In genomic region chr15:5495187-5495849, GRCm38 (mm10) we compare ENCODE assay signal across 16 mouse cellular contexts.
A peak's percentile ranks its signal among the peaks of the same experiment; 100 is the strongest.
DNase-seq lines count a peak whose midpoint lies in the region; ATAC-seq and TF ChIP-seq lines count a peak whose summit lies in the region.
"Had no signal": no experiment of that assay in that cellular context is flagged by ENCODE, and none has a peak within 500 bp of the region (broad histone marks: within the 10 kb centered on the region; RNA-seq: fewer than 3 reads in every experiment).

No protein-coding gene starts in this region.

- peak overlapping the region; percentile 16; the same call in 1 of the 2 replicates for H3K27ac ChIP-seq in liver, adult 2 months (replicated peaks; ENCODE audit: insufficient read depth, low read depth, low read length)
- H3K27ac ChIP-seq in liver, postnatal 0 days (ENCODE audit: low read depth) = no peak overlapping the region
- H3K27ac ChIP-seq: forebrain, embryonic 12.5 days; left cerebral cortex, adult 2 months; midbrain, embryonic 10.5 days had no signal

- H3K9me3 ChIP-seq in liver, postnatal 0 days (ENCODE audit: low read length) = no peaks in the 10 kb centered on the region
- H3K9me3 ChIP-seq: forebrain, embryonic 12.5 days; midbrain, embryonic 10.5 days had no signal

- no peak for ATAC-seq in liver, postnatal 0 days
- ATAC-seq in granulocyte monocyte progenitor cell, adult 5-6 weeks (replicated peaks; ENCODE audit: poor library complexity, severe bottlenecking) = peak; percentile 87
- peak; percentile 88 for ATAC-seq in monocyte, adult 5-6 weeks (replicated peaks; ENCODE audit: insufficient number of reproducible peaks, low FRiP score, low TSS enrichment, poor library complexity, severe bottlenecking)
- ATAC-seq in frontal cortex, adult (ENCODE audit: low TSS enrichment) = no peak

- no peak for TF ChIP-seq CTCF in liver, adult 2 months (IDR thresholded peaks at IDR 0.05; ENCODE audit: low read depth, low read length)
- no peak for TF ChIP-seq CTCF in liver, postnatal 0 days (IDR thresholded peaks at IDR 0.05; ENCODE audit: low read depth)

- DNase-seq in liver, adult 2 months (ENCODE audit: extremely low read depth, low read depth, low spot score) = peak; percentile 15
- DNase-seq in liver, postnatal 0 days = no peak
- DNase-seq in adrenal gland, adult 8-10 months = peak; percentile 36
- no peak for DNase-seq in right cerebral cortex, postnatal 10 days (ENCODE audit: low spot score in 2 of 2)
- DNase-seq in layer of hippocampus, postnatal 36 days = no peak
- DNase-seq: cerebellum, adult 8-10 months; gastrocnemius, postnatal 14 days; liver; right cerebral cortex, postnatal 4 days; thymus, adult 18-20 months had no signal

- no peaks in the 10 kb centered on the region for H3K36me3 ChIP-seq in liver, adult 2 months (ENCODE audit: control insufficient read depth, insufficient read depth, low read length)
- H3K36me3 ChIP-seq in liver, postnatal 0 days (replicated peaks; ENCODE audit: insufficient read depth, low read length) = no peaks in the 10 kb centered on the region
- H3K36me3 ChIP-seq: forebrain, embryonic 12.5 days; midbrain, embryonic 10.5 days had no signal

- H3K9ac ChIP-seq in liver, adult 2 months (ENCODE audit: low read depth, low read length) = no peak overlapping the region
- no peak overlapping the region for H3K9ac ChIP-seq in liver, postnatal 0 days (replicated peaks)
- H3K9ac ChIP-seq: forebrain, embryonic 12.5 days had no signal

- H3K79me2 ChIP-seq in liver, adult 2 months (ENCODE audit: control insufficient read depth, insufficient read depth, low read length) = no peaks in the 10 kb centered on the region

- H3K4me3 ChIP-seq in liver, adult 2 months (ENCODE audit: insufficient read depth, low read depth, low read length) = no peak overlapping the region
- H3K4me3 ChIP-seq in liver, postnatal 0 days (ENCODE audit: low read depth, low read length) = no peak overlapping the region
- H3K4me3 ChIP-seq: forebrain, embryonic 12.5 days; left cerebral cortex, adult 2 months; midbrain, embryonic 10.5 days had no signal

- TF ChIP-seq EP300 in liver, postnatal 0 days (IDR thresholded peaks at IDR 0.05; ENCODE audit: low read depth) = no peak

- no peak for TF ChIP-seq POLR2A in liver, adult 2 months (IDR thresholded peaks at IDR 0.05; ENCODE audit: extremely low read depth, insufficient read depth, low read length)

- no peaks in the 10 kb centered on the region for H3K27me3 ChIP-seq in liver, adult 2 months (ENCODE audit: control insufficient read depth, insufficient read depth, low read length)
- no peaks in the 10 kb centered on the region for H3K27me3 ChIP-seq in liver, postnatal 0 days (ENCODE audit: insufficient read depth, low read length)
- H3K27me3 ChIP-seq: forebrain, embryonic 12.5 days had no signal

- no peak overlapping the region for H3K4me2 ChIP-seq in liver, postnatal 0 days (ENCODE audit: low read depth, low read length)
- H3K4me2 ChIP-seq: forebrain, embryonic 12.5 days had no signal

- H3K4me1 ChIP-seq in liver, adult 2 months (ENCODE audit: control insufficient read depth, insufficient read depth, low read length) = no peaks in the 10 kb centered on the region
- no peaks in the 10 kb centered on the region for H3K4me1 ChIP-seq in liver, postnatal 0 days (ENCODE audit: insufficient read depth)
- H3K4me1 ChIP-seq: forebrain, embryonic 12.5 days; midbrain, embryonic 10.5 days had no signal

- 82% methylated on average over 8 of the region's 8 CpGs for WGBS in liver, adult 2 months
- WGBS in liver, postnatal 0 days (ENCODE audit: insufficient replicate concordance) = 69% methylated on average over 8 of the region's 8 CpGs

Comparison
In these comparisons a context has a peak if more than half of its experiments do, and no peak if none do; other contexts are left out.
1. DNase-seq: peak in liver, adult 2 months (single experiment) and adrenal gland, adult 8-10 months (single experiment); none in liver, postnatal 0 days (single experiment), right cerebral cortex, postnatal 10 days (0 of 2) and layer of hippocampus, postnatal 36 days (0 of 2).
2. ATAC-seq: peak in granulocyte monocyte progenitor cell, adult 5-6 weeks (single experiment) and monocyte, adult 5-6 weeks (single experiment); none in liver, postnatal 0 days (single experiment) and frontal cortex, adult (single experiment).